Mouse (Mus musculus) retina, adult 2 months (tissue): ENCODE measurements at regions not wholly inside any gene's neighbourhood (a gene's known extent, or its start where the extent isn't known, plus 50 kb on each side); places are given as distances from the start of the nearest gene placed in this dataset.
"Not testable (repeated sequence)": the region's sequence is repeated elsewhere in the genome, so short reads cannot be mapped to it uniquely, and the experiment has no call there.

Experiments used
- DNase-seq: peaks from one replicate; pipeline ENCODE4 v3.0.0-alpha.2; 2012; ENCODE audit warnings: low read depth, low spot score

DNA sequence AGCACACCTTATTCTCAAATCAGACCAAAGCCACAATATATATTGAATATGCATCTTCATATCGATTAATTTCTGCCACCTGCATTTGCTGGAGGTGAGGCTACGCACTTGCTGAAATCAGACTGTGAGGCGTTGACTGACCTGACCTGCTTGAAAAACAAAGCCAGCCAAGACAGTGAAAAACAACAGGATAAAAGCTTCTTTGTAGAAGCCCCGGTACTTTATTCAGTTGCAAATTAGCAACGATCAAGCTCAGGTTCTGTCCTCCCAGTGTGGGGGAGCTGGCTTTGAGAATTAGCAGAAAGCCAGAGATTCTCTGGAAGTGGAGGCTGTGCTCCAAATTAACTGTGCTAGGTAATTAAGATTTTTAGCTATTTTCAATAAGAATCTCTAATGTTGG lies 100.6 kb downstream of the Vmn2r79 start:
- no peak for DNase-seq

DNA sequence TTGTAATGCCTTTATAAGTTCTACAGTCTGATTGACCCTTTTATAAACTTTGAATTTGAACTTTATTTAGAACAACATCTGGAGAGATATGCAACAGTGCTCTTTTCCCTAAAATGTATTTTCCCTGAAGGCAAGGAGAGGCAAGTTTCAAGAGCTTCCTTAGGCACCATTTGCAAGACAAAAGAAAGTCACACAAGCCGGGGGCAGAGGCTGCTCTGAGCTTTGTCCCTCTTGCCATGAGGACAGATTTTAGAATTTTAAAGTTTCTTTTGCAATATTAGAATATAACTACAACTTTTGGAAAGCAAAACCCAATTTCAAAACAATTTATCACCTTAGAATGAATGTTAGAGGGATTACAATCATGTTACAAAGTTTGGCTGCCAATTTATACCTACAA lies 103.7 kb downstream of the Vmn2r79 start:
- DNase-seq: not testable (repeated sequence)

DNA sequence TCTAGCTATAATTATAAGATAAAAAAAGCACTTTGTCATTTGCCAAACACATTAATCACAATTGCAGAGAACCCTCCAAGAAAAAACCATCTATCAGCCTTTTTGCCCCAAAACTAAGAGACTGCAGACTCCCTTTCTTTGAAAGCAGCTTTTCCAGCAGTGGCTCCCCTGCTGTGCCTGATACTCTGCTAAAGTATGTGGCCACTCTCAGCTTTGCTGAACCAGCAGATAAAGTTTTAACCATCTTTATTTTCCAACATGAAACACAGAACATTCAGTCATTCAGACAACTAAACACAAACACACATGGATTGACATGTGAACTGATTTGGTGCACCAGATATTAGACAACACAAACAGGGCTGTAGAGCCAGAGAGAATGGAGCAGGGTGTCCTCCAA lies 104.5 kb downstream of the Vmn2r79 start:
- DNase-seq: not testable (repeated sequence)

DNA sequence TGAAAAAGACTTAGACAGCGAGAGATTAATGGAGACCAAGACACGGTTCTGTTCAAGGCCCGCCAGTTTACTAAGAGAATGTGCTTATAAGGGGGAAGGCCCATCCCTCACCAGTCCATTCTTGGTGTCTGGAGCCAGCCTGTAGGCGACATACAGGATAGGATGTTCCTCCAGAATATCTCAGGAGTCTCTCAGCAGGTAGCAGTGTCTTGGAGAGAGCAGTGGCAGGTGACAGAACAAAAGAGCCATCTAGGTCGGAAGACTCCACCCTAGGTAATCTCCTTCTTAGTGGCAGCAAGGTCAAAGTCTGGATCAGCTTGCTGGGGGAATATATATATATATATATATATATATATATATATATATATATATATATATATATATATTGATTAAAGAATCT lies 105.4 kb downstream of the Vmn2r79 start:
- DNase-seq: not testable (repeated sequence)

DNA sequence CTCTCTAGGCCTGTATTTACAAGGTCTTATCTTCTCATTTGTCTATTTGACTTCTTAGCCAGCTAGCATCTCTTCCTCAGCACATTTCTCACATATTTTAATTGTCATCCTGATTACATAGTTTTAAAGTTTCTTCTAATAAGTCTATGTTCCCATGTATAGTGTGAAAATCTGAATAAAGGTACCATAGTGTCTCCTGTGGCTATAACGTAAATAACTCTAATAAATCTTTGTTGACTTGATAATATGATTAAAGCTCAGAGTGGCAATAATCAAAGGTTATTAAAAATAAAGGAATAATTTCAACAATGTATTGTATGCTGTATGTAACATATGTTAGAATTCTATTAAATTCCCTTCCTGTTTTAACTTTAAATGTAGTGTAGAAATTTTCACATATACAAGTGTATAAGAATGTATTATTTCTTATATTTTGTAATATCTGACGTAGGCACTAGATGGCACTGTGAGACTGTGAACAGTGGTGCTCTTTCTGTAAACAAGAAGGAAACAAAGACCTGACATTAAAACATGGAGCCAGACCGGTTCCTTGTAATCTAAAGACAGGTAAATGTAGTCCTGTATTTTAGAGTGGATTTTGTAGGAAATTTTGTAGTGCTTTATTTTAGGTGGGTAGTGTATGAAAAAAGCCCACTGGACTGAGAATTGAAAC lies 114.5 kb downstream of the Vmn2r79 start:
- peak; percentile 16 for DNase-seq

DNA sequence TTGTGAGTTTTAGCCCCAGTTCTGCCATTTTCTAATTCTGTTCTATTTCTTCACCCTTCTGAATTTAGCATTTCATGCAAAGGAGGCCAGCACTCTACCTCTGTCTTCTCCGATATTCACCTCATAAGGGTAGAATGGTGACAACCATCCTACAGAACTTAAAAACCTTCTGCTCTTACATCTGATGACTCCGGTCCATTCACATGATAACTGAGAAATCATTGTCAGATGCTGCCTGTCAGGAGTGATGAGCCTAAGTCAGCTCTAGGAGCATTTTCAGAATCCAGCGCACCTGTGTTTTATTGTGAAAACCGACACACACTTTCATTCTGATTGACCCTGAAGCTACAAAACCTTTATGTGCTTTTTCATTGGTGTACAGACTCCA lies 115.1 kb downstream of the Vmn2r79 start:
- no peak for DNase-seq

DNA sequence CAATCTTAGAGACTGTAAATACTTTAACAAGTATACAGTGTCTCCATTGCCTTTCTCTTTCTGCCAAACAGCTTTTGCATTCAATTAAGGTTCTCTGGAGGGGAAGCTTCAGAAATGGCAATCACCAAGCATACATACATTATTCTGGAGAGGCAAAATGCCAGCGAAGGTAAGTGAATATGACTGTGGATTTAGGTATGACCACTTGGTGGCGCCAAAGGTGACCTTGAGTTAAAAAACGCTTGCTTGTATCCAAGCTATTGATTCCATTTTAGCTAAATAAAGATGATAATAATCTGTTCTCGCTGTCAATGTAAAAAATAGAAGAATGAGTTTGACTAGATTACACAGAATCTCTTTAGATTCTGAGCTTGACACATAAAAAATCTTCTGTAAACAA lies 117.7 kb downstream of the Vmn2r79 start:
- peak; percentile 22 for DNase-seq

DNA sequence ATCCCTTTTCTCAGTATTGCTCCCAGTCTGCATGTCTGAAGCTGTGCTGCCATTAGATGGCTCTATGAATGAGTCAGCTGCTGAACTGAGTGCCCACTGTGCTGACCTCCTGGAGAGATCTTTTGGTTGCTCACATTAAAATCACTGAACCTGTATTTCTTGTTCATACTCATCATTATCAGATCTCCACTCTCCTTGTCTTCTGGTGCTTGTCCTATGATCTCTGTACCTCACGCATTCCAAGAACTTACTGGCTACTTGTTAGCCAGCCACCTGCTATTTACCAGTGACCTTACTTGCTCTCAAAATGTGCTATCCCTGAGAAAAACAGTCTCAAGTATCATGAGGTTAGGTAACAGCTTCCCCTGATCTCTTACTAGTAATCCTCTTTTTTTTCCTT lies 123.4 kb upstream of the Nox4 start:
- no peak for DNase-seq

DNA sequence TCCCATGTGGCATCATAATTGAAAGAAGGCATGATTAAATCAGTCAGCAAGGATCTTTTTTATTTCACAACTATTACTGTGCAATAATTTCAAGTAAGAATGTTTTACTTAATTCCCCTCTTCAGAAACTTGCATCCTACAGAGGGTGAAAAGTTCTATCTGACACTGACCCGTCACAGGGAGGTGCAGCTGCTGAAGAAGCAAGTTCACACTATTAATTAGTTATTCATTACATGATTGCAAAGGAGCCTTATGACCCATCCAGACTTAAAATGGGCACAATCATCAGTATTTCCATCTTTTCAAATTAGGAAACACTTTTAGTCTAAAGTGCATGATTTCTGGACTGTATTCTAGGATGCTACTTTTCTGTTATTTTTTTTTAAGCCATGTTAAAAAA lies 100.0 kb upstream of the Nox4 start:
- DNase-seq: no peak

DNA sequence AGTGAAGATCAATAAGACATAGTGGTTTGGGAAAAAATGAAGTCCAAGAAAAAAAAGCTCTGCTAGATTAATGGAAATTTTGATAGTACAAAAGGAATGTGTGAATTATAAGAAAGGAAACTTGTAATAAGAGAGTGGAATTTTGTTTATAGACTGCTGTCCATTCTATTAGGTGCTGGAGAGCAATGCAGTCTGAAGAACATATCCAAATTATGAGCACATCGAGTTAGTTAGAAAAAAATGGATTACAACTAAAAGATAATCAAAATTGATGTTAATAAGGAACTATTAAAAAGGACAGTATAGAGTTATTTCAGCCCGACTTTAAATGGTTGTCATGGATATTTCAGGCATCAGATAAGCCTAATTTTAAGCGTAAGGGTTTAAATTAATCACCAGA lies 98.2 kb upstream of the Nox4 start:
- no peak for DNase-seq

DNA sequence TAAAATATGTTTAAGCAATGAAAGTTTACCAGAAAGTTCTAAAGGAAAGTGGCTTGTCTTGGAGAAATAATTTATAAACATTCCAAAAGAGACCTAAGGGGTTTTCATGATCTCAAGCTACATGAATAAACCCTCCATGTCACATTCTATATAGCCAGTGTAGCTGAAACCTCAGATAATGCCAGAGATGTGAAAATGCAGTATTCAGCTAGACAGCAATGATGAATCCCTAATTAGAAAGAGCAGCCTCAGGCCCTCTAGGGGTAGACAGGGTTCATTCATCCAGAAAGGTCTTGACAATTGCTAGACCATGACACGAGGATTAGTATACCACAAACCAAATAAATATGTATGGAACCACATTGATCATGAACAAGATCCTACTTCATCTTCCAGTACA lies 97.2 kb upstream of the Nox4 start:
- DNase-seq: no peak

DNA sequence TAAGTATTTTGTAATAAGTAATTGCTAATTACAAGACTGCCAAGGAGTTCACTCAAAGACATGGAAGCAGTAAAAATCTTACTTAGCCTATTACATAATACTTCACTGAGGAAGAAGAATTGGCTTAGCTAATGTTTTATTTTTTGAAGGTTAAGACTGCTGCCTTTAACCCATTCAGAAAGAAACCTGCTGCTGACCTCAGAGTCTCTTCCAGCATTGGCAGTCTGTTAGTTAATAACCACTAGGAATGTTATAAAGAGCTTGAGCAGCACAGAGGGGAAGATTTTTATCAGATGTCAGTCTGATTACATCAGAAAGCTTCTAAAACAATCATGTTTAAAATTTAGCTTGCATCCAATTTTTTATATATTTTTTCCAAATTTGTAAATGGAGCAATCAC lies 94.9 kb upstream of the Nox4 start:
- DNase-seq: no peak

DNA sequence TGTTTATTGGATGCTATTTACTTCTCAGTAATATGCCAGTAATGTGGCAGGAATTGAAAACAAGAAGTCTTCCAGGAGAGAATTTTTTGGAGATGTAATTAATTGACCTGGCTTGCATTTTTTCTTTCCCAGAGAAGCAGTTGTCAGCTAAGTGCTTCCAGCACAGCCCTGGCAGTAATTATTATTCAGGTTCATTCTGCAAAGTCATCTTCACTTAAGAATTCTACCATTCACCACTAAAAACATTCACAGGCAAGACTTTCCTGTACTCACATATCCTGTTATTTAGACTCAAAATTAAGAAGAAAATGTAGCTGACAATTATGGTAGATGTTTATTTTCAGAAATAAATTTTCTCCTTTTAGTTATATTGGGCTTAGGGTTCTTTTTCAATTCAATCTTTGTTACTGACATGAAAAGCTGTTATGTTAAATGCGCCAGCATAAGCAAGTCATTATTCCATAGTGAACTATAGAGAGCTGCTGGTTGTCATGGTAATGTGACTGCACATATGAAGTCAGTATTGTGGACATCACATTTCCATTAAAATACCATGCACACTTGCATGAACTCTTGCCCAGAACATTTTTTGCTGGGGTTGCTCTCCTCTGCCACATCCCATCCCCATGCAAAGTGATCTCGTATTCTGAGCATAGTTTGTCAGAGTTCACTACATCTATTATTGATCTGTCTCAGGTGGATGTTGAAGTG lies 59.3 kb upstream of the Nox4 start:
- no peak for DNase-seq

DNA sequence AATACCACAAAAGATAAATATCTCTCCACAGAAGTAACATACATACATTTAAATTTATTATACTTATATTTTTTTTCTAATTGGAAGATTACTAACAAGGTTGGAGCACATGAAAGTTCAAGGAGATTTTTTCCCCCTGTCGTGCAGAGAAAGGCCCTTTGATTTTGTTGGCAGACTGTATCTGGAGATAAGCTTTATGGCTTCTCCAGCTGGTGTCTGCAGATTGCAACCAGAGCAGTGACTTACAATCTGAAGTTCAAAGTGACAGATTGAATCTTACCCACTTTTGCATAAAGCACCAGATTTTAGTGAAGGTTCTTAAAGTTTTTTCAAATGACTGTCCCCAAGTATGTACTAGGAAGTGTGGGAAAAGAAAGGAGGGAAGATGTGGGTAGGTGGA lies 50.2 kb upstream of the Nox4 start:
- no peak for DNase-seq
